Mouse (Mus musculus) B cell, adult 2 months (primary cell): ENCODE data around the gene Rcor1.

ENCODE experiments used
- DNase-seq, 2 experiments: peaks; one replicate each; pipeline ENCODE4 v3.0.0; 2022

Rcor1 gene

DNA sequence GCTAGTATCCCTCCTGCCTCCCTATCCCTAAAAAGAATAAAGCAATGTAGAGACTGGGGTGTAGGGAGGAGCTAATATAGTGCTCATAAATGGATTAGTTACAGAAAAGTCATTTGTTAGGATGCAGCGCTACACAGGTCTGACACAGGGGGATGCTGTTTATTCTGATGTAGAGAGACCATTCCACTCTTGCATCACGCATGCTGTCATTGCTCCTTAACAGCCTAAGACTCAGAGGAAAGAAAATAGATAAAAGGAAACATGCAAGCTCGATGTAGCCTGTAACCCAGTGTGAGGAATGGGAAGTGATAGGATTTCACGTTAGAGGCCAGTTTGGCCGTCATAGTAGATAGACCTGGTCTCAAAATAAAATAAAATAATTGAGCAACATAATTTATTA lies 31.9 kb downstream of the Rcor1 start:
- DNase-seq = no peak

DNA sequence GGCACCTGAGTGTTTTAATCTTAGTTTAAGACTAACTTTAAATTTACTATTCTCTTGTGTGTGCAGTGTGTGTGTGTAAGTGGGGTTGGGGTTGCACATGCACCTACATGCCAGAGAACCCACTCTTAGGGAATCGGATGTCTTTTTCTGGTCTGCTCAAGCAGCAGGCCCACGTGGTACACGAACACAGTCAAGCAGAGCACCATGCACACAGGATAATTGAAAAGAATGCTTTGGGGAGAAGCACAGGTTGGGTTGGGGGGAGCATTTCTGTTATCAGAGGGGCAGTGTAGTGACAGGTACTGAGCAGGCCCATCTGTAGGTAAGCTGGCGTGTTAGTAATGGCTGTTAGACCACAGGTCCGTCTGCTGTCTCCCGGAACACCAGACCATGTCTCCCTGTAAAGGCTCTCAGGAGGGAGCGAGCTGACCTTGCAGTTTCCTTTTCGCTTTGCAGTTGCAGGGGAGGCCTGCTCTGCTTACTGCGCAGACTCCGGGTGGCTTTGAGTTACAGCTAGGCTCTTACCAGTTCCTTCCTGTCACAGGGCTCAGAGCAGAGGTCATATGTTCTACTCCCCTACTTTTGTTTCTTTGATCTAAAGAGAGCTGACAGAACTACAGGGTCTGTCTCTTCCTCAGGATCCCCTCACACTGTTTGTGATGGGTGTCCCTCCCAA lies 32.5 kb downstream of the Rcor1 start:
- peak; percentile 67 to 69 for DNase-seq

DNA sequence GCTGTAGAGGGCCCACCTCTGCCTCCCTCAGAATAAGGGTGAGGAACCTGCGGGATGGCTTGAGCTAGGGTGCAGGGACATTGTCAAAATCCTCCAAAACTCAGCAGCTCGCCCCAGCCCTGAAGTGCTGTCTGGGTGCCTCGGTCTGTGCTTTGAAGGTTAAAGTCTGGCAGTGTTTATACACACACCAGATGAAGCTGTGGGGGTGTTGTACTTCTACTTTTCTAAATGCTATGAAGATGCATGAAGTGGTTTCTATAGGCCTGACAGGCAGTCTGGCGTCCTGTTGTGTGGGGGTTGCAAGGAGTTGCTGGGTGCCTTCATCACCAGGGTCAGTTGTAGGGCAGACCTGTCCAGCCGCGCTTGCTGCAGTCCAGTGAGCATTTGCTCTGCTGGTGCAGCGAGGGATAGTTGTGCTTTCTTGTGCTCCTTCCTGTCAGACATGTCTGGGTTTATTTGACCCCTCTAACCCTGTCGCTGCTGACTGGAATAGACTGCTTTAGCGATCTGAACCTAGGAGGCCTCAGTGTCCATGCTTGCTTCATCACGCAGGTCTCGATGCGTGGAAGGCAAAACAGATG lies 37.3 kb downstream of the Rcor1 start:
- DNase-seq = no peak

DNA sequence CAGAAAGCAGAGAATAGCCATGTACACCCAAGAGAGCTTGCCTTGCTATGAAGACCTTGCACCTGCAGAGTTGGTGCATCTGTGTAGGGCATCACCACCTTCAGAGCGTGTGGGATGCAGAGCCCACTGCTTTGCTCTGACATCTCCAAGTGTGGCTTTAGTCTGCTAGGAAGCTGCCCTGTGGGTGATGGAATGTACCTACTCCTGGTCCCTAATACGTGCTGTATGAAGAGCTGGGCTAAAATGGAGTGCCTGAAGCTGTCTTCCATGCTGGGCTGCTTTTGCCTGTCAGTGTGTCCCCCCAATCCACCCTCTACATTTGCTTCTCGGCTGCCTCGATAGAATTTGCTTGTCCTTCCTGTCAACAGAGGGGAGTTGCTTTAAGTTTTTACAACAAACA lies 46.4 kb downstream of the Rcor1 start:
- no peak for DNase-seq

DNA sequence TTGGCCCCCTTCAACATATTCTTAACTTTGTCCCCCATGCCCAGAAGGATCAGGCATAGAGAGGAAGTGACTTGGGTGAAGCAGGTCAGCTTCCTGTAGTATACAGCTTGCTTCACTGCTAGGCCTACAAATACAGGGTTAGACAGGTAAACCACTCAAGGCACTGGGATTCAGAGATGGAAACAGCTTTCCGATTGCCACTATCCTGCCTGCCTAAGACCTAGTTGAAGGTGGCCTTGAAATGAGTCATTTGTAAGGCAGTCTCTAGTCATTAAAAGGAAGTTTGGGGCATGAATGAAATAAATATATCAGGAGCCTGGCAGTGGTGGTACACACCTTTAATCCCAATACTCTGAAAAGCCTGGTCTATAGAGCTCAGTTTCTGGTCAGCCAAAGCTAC lies 47.9 kb downstream of the Rcor1 start:
- no peak for DNase-seq

DNA sequence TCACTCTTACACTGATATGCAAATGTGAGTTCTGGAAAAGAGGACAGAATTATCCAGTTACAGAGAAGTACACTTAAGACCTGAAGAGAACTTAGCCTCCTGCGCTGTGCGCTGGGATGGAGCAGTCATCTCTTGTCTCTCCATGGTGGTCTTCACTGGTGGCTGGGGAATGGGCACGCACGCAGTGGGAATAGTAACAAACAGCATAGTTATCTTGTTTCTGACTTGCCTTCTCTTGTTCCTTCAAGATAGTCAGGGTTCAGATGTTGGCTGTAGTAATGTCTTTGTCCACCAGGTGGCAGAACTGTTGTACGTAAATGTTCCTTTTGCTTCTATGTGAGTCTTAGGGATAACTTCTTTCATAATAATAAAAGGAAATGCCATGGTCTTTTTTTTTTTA lies 49.0 kb downstream of the Rcor1 start:
- DNase-seq = peak; percentile 78 to 83

DNA sequence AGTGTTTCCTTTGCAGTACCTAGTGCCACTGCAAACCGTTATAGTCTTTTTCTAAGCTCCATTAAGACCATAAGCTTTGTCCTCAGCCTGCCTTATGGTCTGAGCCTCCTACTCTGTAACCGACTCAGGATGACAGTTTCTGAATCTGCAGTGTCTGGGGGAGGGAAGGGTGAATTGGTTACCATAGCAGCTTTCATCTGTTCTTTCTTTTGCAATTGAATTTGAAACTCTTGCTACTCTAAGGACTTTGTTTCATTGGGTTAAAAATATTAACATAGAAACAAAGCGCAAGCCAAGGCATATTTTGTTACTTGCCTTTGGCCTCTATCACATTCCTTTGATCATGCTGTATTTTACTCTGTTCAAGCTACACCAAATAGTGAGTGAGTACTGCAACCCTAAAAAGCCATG lies 49.6 kb downstream of the Rcor1 start:
- DNase-seq = no peak

DNA sequence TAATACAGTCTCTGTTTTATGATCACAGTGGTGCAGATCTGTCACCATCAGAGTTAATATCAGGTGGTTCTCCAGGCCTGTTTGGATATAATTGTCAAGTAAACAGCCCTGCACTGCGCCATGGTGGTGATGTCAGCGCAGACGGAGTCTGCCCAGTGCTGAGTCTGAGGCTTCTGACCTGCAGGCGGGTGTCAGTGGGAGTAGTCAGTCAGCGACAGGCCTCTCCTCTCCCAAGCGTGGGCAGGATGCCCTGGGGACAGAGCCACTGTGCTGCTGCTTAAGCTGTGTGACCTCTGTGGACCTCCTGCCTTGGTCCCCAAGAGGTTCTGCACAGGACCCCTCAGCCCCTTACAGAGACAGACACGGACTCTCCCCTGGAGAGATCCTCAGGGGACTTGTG lies 50.0 kb downstream of the Rcor1 start:
- no peak for DNase-seq

DNA sequence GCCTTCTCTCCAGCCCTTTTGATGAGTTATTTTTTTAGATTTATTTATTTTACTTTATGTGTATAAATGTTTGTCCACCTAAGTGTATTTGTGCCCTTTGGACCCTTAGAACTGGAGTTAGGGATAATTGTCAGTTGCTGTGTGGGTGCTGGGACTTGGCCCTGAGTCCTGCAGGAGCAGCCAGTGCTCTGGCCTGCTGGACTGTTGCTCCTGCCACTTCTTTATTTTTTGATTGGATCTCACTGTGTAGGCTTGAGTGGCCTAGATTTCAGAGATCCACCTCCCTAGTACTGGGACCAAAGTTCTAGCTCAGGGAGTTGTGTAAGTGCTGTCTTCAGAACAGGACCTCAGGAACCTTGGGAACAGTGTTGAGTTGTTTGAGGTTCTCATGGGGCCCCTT lies 51.6 kb downstream of the Rcor1 start:
- no peak for DNase-seq

DNA sequence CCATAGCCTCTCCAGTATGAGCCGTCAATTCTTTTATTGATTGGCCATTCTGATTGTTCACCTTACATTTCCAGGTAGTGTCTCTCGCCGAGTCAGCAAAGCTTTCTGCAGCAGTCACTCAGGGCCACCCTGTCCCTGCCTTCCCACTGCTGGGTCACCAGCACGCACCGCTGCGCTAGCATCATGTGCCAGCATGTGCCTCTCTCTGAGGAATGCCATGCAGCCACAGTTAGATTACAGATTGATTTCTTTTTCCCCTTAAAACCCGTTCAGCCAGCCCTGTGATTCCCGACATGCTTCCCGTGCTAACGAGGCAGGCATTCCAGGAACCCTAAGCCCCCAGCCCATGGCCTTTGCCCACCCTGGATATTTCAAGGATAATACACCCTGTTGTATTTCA lies 52.8 kb downstream of the Rcor1 start:
- DNase-seq = no peak

DNA sequence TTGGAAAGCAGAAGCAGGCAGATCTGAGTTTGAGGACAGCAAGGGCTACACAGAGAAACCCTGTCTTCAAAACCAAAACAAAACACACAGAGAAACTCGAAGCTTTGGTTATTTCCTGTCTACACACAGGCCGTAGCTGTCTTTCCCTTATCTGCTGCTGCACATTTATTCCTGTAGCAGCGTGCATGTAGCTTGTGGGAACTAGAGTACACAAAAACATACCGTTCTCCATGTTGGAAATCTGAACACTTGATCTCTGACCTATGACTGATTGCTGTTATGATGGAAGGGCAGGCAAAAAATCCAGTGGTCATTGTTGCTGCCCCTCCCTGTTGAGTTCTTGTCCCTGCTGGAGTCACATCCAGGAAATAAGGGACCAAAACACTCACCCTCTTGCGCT lies 54.9 kb downstream of the Rcor1 start:
- DNase-seq = no peak

DNA sequence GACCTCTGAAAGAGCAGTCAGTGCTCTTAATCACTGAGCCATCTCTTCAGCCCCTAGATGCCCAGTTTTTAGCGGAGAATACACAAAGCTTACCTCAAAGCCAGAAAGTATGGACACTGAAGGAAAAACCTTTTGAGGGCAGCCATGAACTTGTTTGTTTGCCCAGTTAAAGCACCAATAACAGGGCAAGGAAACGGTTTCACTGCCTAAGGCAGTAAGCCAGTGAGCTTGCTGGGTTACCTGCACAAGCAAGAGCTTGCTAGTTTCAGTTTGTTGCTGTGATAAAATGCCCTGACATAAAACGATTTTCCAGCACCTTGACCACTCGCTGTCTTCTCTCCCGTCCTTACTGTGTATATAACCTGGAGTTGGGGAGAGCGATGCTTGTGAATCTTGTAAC lies 55.9 kb downstream of the Rcor1 start:
- DNase-seq = no peak

DNA sequence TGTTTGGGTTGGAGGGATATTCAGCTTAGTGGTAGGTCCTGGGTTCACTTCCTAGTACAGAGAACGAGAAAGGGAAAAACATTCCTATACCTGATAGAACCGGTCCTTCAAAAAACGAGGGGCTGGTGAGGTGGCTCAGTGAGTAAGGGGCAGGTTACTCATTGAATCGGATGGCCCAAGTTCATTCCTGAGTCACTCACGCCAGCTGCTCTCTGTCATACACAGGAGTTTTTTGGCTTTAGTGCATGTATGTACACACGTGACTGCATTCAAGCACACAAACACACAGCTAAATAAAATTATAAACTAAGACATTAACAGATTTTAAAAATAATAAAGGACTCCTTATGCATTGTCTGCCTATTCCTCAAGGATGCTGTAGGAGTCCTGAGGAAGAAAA lies 57.1 kb downstream of the Rcor1 start:
- no peak for DNase-seq

DNA sequence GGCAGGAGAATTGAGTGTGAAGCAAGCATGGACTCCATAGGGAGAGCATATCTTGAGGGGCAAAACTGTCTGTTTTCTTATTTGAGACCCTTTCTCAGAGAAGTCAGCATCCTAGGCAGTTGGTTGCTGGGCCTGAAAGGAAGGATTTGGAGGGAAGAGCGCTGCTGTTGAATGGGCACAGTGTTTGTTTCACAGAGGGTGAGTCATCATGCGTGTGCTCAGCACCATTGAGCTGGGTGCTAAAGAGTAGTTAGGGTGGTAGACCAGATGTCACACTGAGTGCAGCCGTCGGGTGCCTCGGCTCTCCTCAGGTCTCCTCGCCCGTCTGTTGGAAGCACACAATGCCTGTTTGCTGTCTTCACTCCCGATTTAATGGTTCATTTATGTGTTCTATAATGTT lies 57.9 kb downstream of the Rcor1 start:
- no peak for DNase-seq

DNA sequence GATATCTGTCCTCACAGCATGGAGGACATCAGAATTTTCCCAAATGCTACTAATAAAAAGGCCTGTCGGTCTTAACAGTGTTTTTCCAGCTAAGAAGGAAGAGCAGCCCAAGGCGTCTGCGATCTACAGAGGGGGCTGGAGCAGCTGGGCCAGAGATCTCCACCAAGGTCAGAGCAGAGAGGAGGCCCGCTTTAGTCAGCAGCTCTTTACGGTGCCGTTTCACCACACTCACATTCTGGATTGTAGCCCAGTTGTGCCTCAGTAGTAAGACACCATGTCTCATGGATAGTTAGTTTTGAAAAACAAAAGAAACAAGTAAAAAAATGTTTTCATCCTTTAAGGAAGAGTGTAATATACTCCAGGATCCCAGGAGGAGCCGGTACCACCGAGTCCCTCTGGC lies 72.0 kb downstream of the Rcor1 start:
- no peak for DNase-seq

DNA sequence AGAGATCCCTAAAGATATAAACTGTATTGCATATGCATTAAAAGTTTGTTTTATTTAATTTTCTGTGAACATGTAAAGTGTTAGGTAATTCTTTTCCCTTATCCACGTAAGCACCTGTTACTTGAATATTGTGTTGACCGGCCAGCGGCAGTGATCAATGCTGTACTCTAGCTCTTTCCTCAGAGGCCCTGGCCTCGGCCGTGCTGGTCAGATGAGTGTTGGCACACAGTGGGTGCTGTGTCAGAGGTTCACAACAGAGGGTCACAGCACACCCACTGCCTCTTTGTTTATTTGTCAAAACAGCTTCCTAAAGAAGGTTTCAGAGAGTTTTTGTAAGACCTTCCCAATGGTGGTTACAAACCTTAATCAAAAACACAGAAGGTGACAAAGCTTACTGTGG lies 75.4 kb downstream of the Rcor1 start:
- DNase-seq = no peak

DNA sequence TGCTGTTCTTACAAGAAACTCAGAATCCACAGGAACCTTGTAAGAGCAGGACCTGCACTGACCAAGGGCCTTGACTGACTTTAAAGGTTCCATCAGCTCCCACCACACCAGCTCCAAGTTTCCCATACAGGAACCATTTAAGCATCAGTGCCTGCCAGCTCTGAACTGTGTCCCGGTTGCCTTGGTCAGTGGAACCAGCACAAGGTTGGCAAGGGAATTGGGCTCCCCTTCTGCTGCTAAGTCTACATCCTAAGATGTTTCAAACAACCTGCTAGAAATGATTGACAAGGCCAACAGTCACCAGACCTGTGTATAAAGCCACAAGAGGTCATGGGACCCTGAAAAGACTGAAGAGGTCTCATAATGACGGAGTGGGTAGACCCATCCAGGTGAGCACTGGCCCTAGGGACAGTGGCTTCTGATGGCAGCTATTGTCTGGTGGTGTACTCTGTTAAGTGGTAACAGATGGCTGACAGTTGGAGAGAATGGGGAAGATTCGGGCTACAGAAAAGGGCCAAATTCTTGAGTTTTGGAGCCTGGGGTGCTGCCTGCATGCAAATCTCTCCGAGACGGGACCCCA lies 80.4 kb downstream of the Rcor1 start:
- DNase-seq = no peak

DNA sequence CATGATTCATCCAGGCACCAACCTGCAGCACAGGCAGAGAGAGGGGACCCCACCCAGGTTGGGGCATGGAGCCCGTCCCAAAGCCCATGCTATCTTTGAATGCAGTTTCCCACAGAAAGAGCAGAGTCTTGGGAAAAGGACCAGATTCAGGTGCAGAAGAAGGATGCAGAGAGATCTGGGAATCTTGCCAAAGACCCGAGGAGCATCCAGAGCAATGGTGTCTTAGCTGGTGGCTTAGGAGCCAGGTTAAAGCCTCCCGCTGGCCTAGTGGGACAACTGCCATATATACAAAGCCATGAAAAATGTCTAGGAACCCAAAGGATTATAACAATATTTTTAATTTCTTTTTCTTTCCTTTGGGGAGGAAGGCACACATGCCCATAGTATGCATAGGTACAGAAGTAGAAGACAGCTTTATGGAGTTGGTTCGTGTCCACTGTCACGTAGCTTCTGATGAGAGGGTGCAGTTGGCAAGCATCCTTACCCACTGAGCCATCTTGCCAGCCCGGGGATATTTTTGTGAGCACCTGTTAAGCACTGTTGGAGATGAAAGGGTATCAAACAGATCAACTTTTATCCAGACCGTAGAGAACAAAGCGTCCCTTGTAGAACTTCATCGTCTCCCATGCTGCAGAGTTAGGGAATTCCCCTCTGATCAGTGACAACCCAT lies 82.0 kb downstream of the Rcor1 start:
- no peak for DNase-seq

DNA sequence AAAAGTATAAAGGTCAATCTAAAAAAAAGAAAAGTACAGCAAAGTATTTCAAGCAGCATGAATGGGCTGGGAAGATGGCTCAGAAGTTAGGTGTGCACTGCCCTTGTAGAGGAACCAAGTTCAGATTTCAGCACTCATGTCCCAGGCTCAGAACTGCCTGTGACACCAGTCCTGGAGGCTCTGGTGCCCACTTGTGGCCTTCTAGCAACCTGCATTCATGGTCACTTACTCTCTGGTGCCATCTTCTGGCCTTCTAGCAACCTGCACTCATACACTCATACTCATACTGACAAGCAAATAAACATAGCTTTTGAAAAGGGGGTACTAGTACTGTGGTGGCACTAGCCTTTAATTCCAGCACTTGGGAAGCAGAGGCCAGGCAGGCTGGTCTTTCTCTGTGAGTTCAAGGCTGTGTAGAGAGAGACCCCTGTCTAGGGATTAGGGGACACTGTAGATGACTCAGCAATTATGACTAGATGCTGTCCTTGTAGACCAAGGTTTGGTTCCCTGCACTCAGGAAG lies 83.2 kb downstream of the Rcor1 start:
- peak; percentile 55 to 59 for DNase-seq

DNA sequence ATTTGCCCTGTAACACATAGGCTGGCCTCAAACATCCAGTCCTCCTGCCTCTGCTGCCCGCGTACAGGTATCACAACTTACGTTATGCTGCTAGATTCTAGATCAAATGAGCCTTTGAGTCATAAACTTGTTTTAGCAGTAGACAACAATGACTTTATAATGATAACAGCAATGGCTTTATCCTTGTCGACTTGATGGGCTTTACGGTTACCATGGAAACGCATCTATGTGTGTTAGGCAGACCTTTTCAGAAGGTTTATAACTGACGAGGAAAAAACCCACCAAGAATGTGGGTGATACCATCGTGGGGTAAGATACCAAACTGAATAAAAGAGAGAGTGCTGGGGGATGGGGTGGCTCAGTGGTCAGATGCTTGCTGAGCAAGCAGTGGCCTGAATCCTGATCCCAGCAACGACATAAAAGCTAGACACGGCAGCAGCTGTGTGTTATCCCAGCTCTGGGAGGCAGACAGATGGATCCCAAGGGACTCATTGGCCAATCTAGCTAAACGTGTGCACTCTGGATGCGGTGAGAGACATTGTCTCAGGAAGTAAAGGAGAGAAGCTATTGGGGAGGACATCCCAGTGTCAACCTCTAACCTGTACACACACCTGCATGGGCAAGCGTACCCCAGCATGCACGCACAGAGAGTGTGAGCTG lies 85.6 kb downstream of the Rcor1 start:
- no peak for DNase-seq

DNA sequence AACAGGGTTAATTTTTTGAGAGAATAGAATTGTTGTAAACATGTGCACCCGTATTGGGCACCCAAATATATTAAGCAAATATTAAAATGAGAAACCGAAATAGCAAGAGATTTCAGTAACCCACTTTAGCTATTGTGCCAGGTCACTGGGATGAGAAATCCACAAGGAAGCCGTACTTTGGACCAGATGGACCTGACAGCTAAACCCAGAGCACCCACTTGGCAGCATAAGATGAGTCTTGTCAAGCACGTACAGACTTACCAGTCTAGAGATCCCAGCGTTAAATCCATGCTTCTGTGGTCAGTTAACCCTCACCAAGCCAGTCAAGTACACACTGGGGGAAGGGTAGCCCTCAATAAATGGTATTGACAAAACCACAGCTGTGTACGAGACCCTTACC lies 86.5 kb downstream of the Rcor1 start:
- no peak for DNase-seq

DNA sequence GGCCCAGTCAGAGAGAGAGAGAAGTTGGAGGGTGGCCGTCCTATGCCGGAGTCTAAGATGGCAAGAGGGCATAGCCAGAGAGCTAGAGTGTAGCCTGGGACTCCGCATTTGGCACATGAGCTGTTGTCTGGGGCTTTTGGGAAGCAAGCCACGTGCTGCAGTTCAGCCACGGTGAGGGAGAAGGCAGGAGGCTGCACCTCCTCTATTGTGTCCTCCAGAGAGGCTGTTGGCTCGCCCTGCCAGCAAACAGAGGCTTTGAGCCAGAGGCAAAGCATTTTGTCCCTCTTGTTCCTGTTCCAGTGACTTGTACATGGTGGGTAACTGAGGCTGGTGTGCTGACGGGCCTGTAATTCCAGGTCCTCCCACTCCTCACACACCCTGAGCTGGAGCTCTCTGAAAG lies 95.0 kb downstream of the Rcor1 start:
- no peak for DNase-seq
